Mouse (Mus musculus): ENCODE results near the gene Slc17a7. TPM values are rescaled to one million over a fixed set of nuclear protein-coding genes. Genes with fewer than 3 reads are reported as not detected.
"Not testable (repeated sequence)": the region's sequence is repeated elsewhere in the genome, so short reads cannot be mapped to it uniquely, and the experiment has no call there.

Slc17a7 gene
- polyA plus RNA-seq, 1 experiment from 2014 or later: not detected

GRCm38 (mm10) chr7:45168656-45169055 is 4.9 kb downstream of the Slc17a7 start:
- peaks cover 6% of the 10 kb centered on the region for H3K4me1 ChIP-seq (replicated peaks)
- H3K27me3 ChIP-seq: peaks cover 97% of the 10 kb centered on the region
- 7% methylated on average over 24 of the region's 24 CpGs for WGBS (ENCODE audit: insufficient replicate concordance)
- no peak overlapping the region for H3K27ac ChIP-seq (replicated peaks)
- no peak overlapping the region for H3K4me2 ChIP-seq
- H3K9ac ChIP-seq: no peak overlapping the region
- no peak for ATAC-seq (ENCODE audit: insufficient read depth)
- H3K36me3 ChIP-seq (replicated peaks): no peaks in the 10 kb centered on the region
- peaks cover 13% of the 10 kb centered on the region for H3K9me3 ChIP-seq (replicated peaks)
- no peak overlapping the region for H3K4me3 ChIP-seq (replicated peaks)

GRCm38 (mm10) chr7:45169495-45169894 is 5.7 kb downstream of the Slc17a7 start:
- Histone ChIP-seq H3K4me2 (no peak overlapping the region), H3K27me3 (peaks cover 96% of the 10 kb centered on the region), H3K36me3 (replicated peaks) (no peaks in the 10 kb centered on the region), H3K27ac (replicated peaks) (no peak overlapping the region), H3K9me3 (replicated peaks) (peaks cover 13% of the 10 kb centered on the region), H3K4me3 (replicated peaks) (no peak overlapping the region), H3K4me1 (replicated peaks) (no peaks in the 10 kb centered on the region), H3K9ac (no peak overlapping the region)
- ATAC-seq (ENCODE audit: insufficient read depth): no peak
- 66% methylated on average over 3 of the region's 3 CpGs for WGBS (ENCODE audit: insufficient replicate concordance)

DNA sequence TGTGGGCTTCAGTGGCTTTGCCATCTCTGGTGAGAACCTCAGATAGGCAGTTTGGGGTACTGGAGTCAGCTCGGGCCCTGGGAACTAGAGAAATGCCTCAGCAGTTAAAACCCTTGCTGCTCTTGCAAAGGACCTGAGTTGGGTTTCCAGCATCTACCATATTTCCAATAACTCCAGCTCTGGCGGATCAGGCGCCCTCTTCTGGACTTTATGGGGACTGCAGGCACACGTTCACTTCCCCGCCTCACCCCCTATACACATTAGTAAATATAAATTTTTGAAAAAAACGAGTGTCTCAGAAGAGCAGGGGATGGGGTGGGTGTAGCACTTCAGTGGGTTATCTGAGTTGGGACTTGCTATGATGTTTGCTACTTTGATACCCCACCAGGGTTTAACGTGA is 9.2 kb downstream of the Slc17a7 start:
- ATAC-seq (ENCODE audit: insufficient read depth): no peak
- no peak overlapping the region for H3K4me2 ChIP-seq
- 46% methylated on average over 7 of the region's 7 CpGs for WGBS (ENCODE audit: insufficient replicate concordance)
- H3K27me3 ChIP-seq: peaks cover 96% of the 10 kb centered on the region
- H3K27ac ChIP-seq (replicated peaks): no peak overlapping the region
- no peak overlapping the region for H3K9ac ChIP-seq
- no peak overlapping the region for H3K4me3 ChIP-seq (replicated peaks)
- H3K36me3 ChIP-seq (replicated peaks): no peaks in the 10 kb centered on the region
- H3K4me1 ChIP-seq (replicated peaks): peaks cover 3% of the 10 kb centered on the region; the same call in 1 of the 2 replicates
- H3K9me3 ChIP-seq (replicated peaks): peaks cover 13% of the 10 kb centered on the region

DNA sequence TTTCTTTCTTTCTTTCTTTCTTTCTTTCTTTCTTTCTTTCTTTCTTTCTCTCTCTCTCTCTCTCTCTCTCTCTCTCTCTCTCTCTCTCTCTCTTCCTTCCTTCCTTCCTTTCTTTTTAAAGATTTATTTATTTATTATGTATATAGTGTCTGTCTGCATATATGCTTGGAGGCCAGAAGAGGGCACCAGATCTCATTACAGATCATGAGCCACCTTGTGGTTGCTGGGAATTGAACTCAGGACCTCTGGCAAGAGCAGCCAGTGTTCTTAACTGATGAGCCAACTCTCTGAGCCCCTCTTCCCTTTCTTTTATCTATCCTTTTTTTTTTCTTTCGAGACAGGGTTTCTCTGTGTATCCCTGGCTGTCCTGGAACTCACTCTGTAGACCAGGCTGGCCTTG is 10.0 kb downstream of the Slc17a7 start:
- not testable (repeated sequence) for H3K4me2 ChIP-seq; ATAC-seq (ENCODE audit: insufficient read depth); H3K9ac ChIP-seq; H3K4me3 ChIP-seq (replicated peaks); H3K36me3 ChIP-seq (replicated peaks); H3K4me1 ChIP-seq (replicated peaks); H3K27ac ChIP-seq (replicated peaks)
- WGBS (ENCODE audit: insufficient replicate concordance): 43% methylated on average over 1 of the region's 1 CpGs
- peaks cover 13% of the 10 kb centered on the region for H3K9me3 ChIP-seq (replicated peaks)
- peaks cover 96% of the 10 kb centered on the region for H3K27me3 ChIP-seq

DNA sequence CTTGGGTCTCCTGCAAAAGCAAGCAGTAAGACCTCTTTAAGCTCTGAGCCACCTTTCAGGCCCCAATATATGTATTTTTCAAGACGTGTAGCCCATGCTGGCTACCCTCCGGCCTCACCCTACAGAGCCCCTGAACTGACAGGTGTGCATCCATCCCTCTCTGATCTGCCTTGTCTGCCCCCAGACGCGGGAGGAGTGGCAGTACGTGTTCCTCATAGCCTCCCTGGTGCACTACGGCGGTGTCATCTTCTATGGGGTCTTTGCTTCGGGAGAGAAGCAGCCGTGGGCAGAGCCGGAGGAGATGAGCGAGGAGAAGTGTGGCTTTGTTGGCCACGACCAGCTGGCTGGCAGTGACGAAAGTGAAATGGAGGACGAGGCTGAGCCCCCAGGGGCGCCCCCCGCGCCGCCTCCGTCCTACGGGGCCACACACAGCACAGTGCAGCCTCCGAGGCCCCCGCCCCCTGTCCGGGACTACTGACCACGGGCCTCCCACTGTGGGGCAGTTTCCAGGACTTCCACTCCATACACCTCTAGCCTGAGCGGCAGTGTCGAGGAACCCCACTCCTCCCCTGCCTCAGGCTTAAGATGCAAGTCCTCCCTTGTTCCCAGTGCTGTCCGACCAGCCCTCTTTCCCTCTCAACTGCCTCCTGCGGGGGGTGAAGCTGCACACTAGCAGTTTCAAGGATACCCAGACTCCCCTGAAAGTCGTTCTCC is 11.0 kb downstream of the Slc17a7 start:
- Histone ChIP-seq H3K27ac (replicated peaks) (no peak overlapping the region), H3K9ac (no peak overlapping the region), H3K4me3 (replicated peaks) (no peak overlapping the region), H3K4me2 (no peak overlapping the region), H3K27me3 (peaks cover 96% of the 10 kb centered on the region), H3K4me1 (replicated peaks) (peaks cover 3% of the 10 kb centered on the region; the same call in 1 of the 2 replicates), H3K9me3 (replicated peaks) (peaks cover 7% of the 10 kb centered on the region), H3K36me3 (replicated peaks) (no peaks in the 10 kb centered on the region)
- ATAC-seq (ENCODE audit: insufficient read depth): no peak
- WGBS (ENCODE audit: insufficient replicate concordance): 3% methylated on average over 29 of the region's 29 CpGs

DNA sequence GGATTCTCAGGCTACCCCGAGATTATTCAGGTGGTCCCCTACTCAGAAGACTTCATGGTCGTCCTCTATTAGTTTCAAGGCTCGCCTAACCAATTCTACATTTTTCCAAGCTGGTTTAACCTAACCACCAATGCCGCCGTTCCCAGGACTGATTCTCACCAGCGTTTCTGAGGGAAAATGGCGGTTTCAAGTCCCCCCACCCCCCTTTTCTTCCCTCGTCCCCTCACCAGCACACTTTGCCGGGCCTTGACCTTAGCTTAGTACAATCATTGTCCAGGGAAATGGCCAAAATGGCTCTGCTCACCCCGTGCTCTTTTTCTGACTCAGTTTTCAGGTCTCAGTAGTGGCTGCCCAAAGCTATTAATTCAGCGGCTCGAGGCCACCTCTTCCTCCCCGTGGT is 11.6 kb downstream of the Slc17a7 start:
- no peak overlapping the region for H3K9ac ChIP-seq
- no peak for ATAC-seq (ENCODE audit: insufficient read depth)
- H3K4me3 ChIP-seq (replicated peaks): no peak overlapping the region
- peaks cover 96% of the 10 kb centered on the region for H3K27me3 ChIP-seq
- H3K4me1 ChIP-seq (replicated peaks): peaks cover 3% of the 10 kb centered on the region; the same call in 1 of the 2 replicates
- H3K27ac ChIP-seq (replicated peaks): no peak overlapping the region
- 1% methylated on average over 13 of the region's 13 CpGs for WGBS (ENCODE audit: insufficient replicate concordance)
- H3K36me3 ChIP-seq (replicated peaks): no peaks in the 10 kb centered on the region
- H3K9me3 ChIP-seq (replicated peaks): no peaks in the 10 kb centered on the region
- no peak overlapping the region for H3K4me2 ChIP-seq

DNA sequence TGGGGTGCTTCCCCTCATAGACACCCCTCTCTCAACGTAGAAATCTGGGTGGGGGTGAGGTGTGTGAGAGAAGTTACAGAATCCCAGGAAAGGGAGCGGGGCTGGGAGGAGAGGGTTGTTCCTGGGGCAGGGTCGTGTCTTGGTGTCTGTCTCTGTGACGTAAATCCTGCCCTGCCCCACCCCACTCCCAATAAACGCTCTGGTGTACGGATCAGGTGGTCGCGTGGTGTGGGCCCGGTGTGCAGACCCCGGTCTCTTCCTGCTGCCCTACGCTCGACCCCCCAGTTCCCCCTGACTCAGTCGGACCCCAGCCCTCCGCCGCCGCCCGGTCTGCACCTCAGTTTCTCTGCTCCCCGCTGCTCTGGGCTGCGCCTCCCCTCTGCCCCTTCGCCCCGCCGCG is 12.2 kb downstream of the Slc17a7 start:
- Histone ChIP-seq H3K9ac (no peak overlapping the region), H3K4me2 (no peak overlapping the region), H3K4me3 (replicated peaks) (no peak overlapping the region), H3K9me3 (replicated peaks) (no peaks in the 10 kb centered on the region), H3K36me3 (replicated peaks) (no peaks in the 10 kb centered on the region), H3K27me3 (peaks cover 96% of the 10 kb centered on the region), H3K27ac (replicated peaks) (no peak overlapping the region), H3K4me1 (replicated peaks) (peaks cover 3% of the 10 kb centered on the region; the same call in 1 of the 2 replicates)
- ATAC-seq (ENCODE audit: insufficient read depth): no peak
- 4% methylated on average over 23 of the region's 23 CpGs for WGBS (ENCODE audit: insufficient replicate concordance)

GRCm38 (mm10) chr7:45176356-45176755 is 12.6 kb downstream of the Slc17a7 start:
- 2% methylated on average over 31 of the region's 31 CpGs for WGBS (ENCODE audit: insufficient replicate concordance)
- H3K4me2 ChIP-seq: no peak overlapping the region

DNA sequence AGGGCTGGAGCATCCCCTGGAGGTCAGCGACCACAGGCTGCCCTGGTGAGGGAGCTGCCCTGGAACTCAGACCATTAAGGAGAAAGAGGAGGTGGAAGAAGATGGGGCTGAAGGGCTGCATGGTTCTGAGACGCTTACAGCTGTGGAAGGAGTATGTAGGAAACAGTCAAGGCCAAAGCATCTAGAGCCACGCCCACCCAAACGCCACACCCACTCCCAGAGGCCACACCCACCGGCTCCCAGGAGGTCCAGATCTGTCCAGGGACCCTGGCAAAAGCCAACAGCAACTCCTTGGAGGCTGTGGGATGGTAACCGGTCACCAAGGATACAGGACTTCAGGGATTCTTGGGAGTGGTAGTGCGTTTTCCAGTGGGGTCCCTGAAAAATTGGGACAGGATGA is 14.8 kb downstream of the Slc17a7 start:
- Histone ChIP-seq H3K4me2 (no peak overlapping the region), H3K27ac (replicated peaks) (no peak overlapping the region), H3K27me3 (peaks cover 98% of the 10 kb centered on the region), H3K9ac (no peak overlapping the region), H3K9me3 (replicated peaks) (no peaks in the 10 kb centered on the region), H3K36me3 (replicated peaks) (no peaks in the 10 kb centered on the region), H3K4me1 (replicated peaks) (peaks cover 19% of the 10 kb centered on the region), H3K4me3 (replicated peaks) (no peak overlapping the region)
- 18% methylated on average over 7 of the region's 7 CpGs for WGBS (ENCODE audit: insufficient replicate concordance)
- no peak for ATAC-seq (ENCODE audit: insufficient read depth)

More at GRCm38 (mm10) chr7:45176356-45176755, 12.6 kb downstream of the Slc17a7 start:
- Histone ChIP-seq H3K36me3 (replicated peaks) (no peaks in the 10 kb centered on the region), H3K9me3 (replicated peaks) (no peaks in the 10 kb centered on the region), H3K9ac (no peak overlapping the region), H3K4me3 (replicated peaks) (no peak overlapping the region), H3K27me3 (peaks cover 97% of the 10 kb centered on the region), H3K27ac (replicated peaks) (no peak overlapping the region), H3K4me1 (replicated peaks) (peaks cover 5% of the 10 kb centered on the region)
- no peak for ATAC-seq (ENCODE audit: insufficient read depth)

DNA sequence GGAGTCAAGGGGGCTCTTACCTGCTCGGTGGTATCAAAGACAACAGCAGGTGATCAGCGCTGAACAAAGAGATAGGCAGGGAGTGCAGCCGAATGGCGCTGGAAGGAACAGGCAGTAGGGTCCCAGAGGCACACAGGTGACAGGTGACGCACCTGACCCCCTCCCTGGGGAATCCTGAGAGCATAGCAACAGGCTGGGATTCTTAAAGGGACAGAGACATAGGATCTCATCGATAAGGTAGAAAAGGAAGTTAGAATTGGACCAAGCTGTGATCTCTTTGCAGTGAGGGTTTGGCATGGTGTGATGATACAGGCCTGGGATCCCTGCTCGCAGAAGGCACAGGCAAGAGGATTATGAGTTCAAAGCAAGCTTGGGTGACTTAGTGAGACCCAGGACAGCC is 15.7 kb downstream of the Slc17a7 start, which contains the start of gene Gfy:
Gfy (minus strand) TSS at position 101 of the 400 bp plus-strand sequence.
- Histone ChIP-seq H3K4me3 (replicated peaks) (no peak within 1 kb of the TSS), H3K27me3 (peaks cover 100% of the 10 kb centered on the region), H3K9me3 (replicated peaks) (no peaks in the 10 kb centered on the region), H3K9ac (no peak within 1 kb of the TSS), H3K4me2 (no peak within 1 kb of the TSS), H3K36me3 (replicated peaks) (no peaks in the 10 kb centered on the region), H3K27ac (replicated peaks) (no peak within 1 kb of the TSS), H3K4me1 (replicated peaks) (peaks cover 19% of the 10 kb centered on the region)
- no peak for ATAC-seq (ENCODE audit: insufficient read depth)
- 16% methylated on average over 7 of the region's 7 CpGs for WGBS (ENCODE audit: insufficient replicate concordance)

GRCm38 (mm10) chr7:45180896-45181477 is 17.2 kb downstream of the Slc17a7 start, which contains the start of gene Pth2:
Gene Pth2 (plus strand): TSS chr7:45180995.
- Histone ChIP-seq H3K36me3 (replicated peaks) (no peaks in the 10 kb centered on the region), H3K9ac (no peak within 1 kb of the TSS), H3K27ac (replicated peaks) (no peak within 1 kb of the TSS), H3K9me3 (replicated peaks) (no peaks in the 10 kb centered on the region), H3K4me1 (replicated peaks) (peaks cover 16% of the 10 kb centered on the region), H3K4me2 (peak within 1 kb of the TSS; percentile 73), H3K27me3 (peaks cover 100% of the 10 kb centered on the region), H3K4me3 (replicated peaks) (peak within 1 kb of the TSS; percentile 48)
- no peak for ATAC-seq (ENCODE audit: insufficient read depth)
- 21% methylated on average over 20 of the region's 20 CpGs for WGBS (ENCODE audit: insufficient replicate concordance)
